Mouse (Mus musculus) bone marrow macrophage, adult 2 months (primary cell): ENCODE data around the gene Kctd15.

Source experiments
- CTCF ChIP-seq: IDR thresholded peaks from 2 replicates; pipeline ENCODE4 v1.5.1; 2012; ENCODE audit warnings: low read depth, mild to moderate bottlenecking, low read length, moderate library complexity
- POLR2A ChIP-seq: IDR thresholded peaks from 2 replicates; pipeline ENCODE4 v1.6.1; 2012; ENCODE audit warnings: mild to moderate bottlenecking, low read depth, low read length, borderline replicate concordance

DNA sequence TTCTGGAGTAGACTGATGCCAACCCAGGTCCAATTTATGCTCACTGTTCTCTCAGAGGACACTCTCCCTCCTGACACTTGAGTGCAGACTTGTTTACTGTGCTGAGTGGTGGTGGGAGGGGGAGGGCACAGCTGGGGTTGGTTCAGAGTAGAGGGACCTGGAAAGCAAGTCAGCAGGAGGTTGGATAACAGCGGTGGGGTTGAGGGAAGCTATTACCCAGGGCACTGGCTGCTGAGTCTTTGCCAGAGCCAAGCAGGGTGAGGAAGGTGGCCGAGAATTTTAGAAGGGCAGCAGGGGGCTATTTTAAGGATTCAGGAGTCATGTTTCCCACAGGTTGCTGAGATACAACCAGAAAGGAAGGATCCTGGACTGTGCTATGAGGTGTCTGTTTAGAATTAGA lies 36.1 kb downstream of the Kctd15 start:
- TF ChIP-seq CTCF (no peak), POLR2A (no peak)
